Mouse (Mus musculus): Measurements from ENCODE around the gene Celf2.

- no peak for TF ChIP-seq CHD2 (IDR thresholded peaks at IDR 0.05; ENCODE audit: low read depth, low read length)
- no peak for TF ChIP-seq MAFK (IDR thresholded peaks at IDR 0.05; ENCODE audit: insufficient read depth, low read depth, low read length)
- TF ChIP-seq HCFC1 (IDR thresholded peaks at IDR 0.05; ENCODE audit: borderline replicate concordance, insufficient read depth, low read length): no peak
Measured at GRCm38 (mm10) chr2:6493886-6494285, 1015.5 kb downstream of the Celf2 start.

Measured in ES-E14 (cell line).